Comparison of ENCODE assay signal across 20 mouse cellular contexts in the genomic region with DNA sequence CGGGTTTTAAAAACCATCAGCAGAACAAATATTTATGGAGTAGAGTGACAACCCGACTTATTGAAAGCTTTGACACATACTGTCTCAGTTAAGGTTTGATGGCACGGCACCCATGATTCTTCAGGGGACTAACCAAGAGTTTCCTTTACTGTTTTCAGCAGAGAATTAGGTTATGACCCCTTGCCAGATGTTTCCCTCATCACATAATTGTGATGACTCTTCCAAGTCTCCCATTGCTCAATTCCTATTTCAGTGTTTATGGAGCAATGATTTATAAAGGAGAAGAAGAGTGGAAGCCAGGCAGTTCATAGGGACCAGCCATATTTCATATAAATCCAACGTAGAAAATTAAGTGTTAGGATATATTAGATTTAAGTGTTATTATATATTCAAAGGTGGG.
"Had no signal": no experiment of that assay in that cellular context is flagged by ENCODE, and none has a peak within 500 bp of the region (broad histone marks: within the 10 kb centered on the region; RNA-seq: fewer than 3 reads in every experiment).

No protein-coding gene starts in this region.

- H3K27ac ChIP-seq: liver, embryonic 14.5 days; lung, embryonic 15.5 days; midbrain, embryonic 10.5 days; midbrain, embryonic 12.5 days; neural tube, embryonic 13.5 days; neural tube, embryonic 15.5 days had no signal

- DNase-seq: lung, adult 18-20 months; lung, postnatal 14 days; lung, postnatal 36 days; midbrain, embryonic 14.5 days; retina, postnatal 1 day; right cerebral cortex, adult 18-20 months; right cerebral cortex, postnatal 25 days; right cerebral cortex, postnatal 4 days; spleen, adult 18-20 months; thymus, adult 18-20 months; thymus, postnatal 14 days; thymus, postnatal 36 days had no signal

- H3K9ac ChIP-seq: liver, embryonic 14.5 days; lung, embryonic 15.5 days; midbrain, embryonic 12.5 days; neural tube, embryonic 13.5 days; neural tube, embryonic 15.5 days had no signal

- H3K4me2 ChIP-seq: lung, embryonic 15.5 days; midbrain, embryonic 12.5 days; neural tube, embryonic 13.5 days; neural tube, embryonic 15.5 days had no signal

- H3K4me3 ChIP-seq: lung, embryonic 15.5 days; midbrain, embryonic 10.5 days; midbrain, embryonic 12.5 days; myocyte; neural tube, embryonic 13.5 days; neural tube, embryonic 15.5 days had no signal

- H3K9me3 ChIP-seq: lung, embryonic 15.5 days; midbrain, embryonic 10.5 days; midbrain, embryonic 12.5 days; neural tube, embryonic 13.5 days; neural tube, embryonic 15.5 days had no signal

- H3K36me3 ChIP-seq: lung, embryonic 15.5 days; midbrain, embryonic 10.5 days; midbrain, embryonic 12.5 days; neural tube, embryonic 13.5 days; neural tube, embryonic 15.5 days had no signal

- H3K27me3 ChIP-seq: lung, embryonic 15.5 days; neural tube, embryonic 13.5 days; neural tube, embryonic 15.5 days had no signal

- ATAC-seq: midbrain, embryonic 16.5 days had no signal
